Mouse (Mus musculus): ENCODE measurements around the gene Mettl24. TPM values are rescaled to one million over a fixed set of nuclear protein-coding genes. Genes with fewer than 3 reads are reported as not detected.
"Not testable (repeated sequence)": the region's sequence is repeated elsewhere in the genome, so short reads cannot be mapped to it uniquely, and the experiment has no call there.

Mettl24 gene
- polyA plus RNA-seq, 2 experiments, result 1.4 to 2.5 TPM

GRCm38 (mm10) chr10:40750293-40751047, 67.4 kb downstream of the Mettl24 start:
- H3K9ac ChIP-seq (ENCODE audit: low read depth, low read length, severe bottlenecking), result peak overlapping the region; percentile 25; the same call in 1 of the 2 replicates
- WGBS, result 16% methylated on average over 10 of the region's 10 CpGs
- TF ChIP-seq POLR2A (IDR thresholded peaks at IDR 0.05; ENCODE audit: borderline replicate concordance, extremely low read depth, insufficient read depth, insufficient read length), result no peak
- no peak for DNase-seq (ENCODE audit: low spot score)
- peaks cover 13% of the 10 kb centered on the region for H3K4me1 ChIP-seq (ENCODE audit: control insufficient read depth, insufficient read depth, low read length)
- ATAC-seq (ENCODE audit: low FRiP score, low read depth), result no peak
- H3K27ac ChIP-seq (replicated peaks; ENCODE audit: low read depth, low read length), result no peak overlapping the region
- no peaks in the 10 kb centered on the region for H3K36me3 ChIP-seq (ENCODE audit: control insufficient read depth, insufficient read depth, low read length)
- peak overlapping the region; percentile 32 for H3K4me2 ChIP-seq (replicated peaks; ENCODE audit: low read depth, low read length, severe bottlenecking)
- H3K9me3 ChIP-seq (ENCODE audit: control insufficient read depth, low read length), result no peaks in the 10 kb centered on the region
- no peaks in the 10 kb centered on the region for H3K27me3 ChIP-seq (ENCODE audit: control insufficient read depth, insufficient read depth, low read length)
- no peak overlapping the region for H3K4me3 ChIP-seq (replicated peaks; ENCODE audit: low read length)

DNA sequence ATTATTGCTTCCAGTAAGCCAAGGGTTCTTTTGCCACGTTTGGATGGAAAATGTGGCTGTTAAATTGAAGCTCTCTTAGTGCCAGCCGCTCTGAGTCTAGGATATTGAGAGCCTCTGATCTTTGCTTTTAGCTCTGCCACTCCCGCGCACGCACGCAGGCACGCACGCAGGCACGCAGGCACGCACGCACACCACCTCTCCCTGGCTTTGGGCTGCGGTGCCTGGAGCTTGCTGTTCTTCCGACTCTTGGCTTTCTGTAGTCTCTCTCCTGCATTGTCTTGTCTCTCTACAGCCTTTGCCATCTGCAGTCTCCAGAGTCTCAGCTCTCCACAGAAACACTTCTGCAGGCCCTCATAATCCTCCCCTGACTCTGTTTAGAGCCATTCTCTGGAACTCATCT, 68.1 kb downstream of the Mettl24 start:
- ATAC-seq (ENCODE audit: low FRiP score, low read depth) (no peak), DNase-seq (ENCODE audit: low spot score) (no peak)
- no peaks in the 10 kb centered on the region for H3K36me3 ChIP-seq (ENCODE audit: control insufficient read depth, insufficient read depth, low read length)
- no peaks in the 10 kb centered on the region for H3K27me3 ChIP-seq (ENCODE audit: control insufficient read depth, insufficient read depth, low read length)
- peaks cover 13% of the 10 kb centered on the region for H3K4me1 ChIP-seq (ENCODE audit: control insufficient read depth, insufficient read depth, low read length)
- H3K27ac ChIP-seq (replicated peaks; ENCODE audit: low read depth, low read length), result no peak overlapping the region
- 0 out of 2 replicates have a peak overlapping the region, but pooled peaks have one; percentile 25 for H3K9ac ChIP-seq (ENCODE audit: low read depth, low read length, severe bottlenecking)
- TF ChIP-seq POLR2A (IDR thresholded peaks at IDR 0.05; ENCODE audit: borderline replicate concordance, extremely low read depth, insufficient read depth, insufficient read length), result no peak
- no peaks in the 10 kb centered on the region for H3K9me3 ChIP-seq (ENCODE audit: control insufficient read depth, low read length)
- 0 out of 2 replicates have a peak overlapping the region, but pooled peaks have one; percentile 4 for H3K4me3 ChIP-seq (replicated peaks; ENCODE audit: low read length)
- H3K4me2 ChIP-seq (replicated peaks; ENCODE audit: low read depth, low read length, severe bottlenecking), result peak overlapping the region; percentile 32; the same call in 1 of the 2 replicates
- WGBS, result 47% methylated on average over 13 of the region's 13 CpGs

DNA sequence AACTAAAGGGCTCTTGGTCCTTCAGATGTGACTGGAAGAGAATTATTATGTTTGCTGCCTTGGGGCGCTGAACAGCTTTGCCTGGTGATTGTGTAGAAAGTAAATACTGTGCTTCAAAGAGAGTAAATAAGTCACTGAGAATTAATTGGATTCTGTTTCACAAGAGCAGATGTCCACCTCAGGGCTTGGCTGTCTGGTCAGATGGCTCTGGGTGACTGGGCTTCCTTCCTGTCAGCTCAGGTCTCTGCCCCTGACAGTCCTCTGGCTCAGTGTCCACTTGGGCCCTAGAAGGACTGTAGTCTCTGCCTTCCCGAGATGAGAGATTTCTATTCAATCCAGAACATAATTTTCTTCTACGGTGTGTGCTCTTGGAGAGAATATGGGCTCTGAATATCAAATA, 70.0 kb downstream of the Mettl24 start:
- Histone ChIP-seq H3K4me1 (ENCODE audit: control insufficient read depth, insufficient read depth, low read length) (peaks cover 13% of the 10 kb centered on the region), H3K4me3 (replicated peaks; ENCODE audit: low read length) (no peak overlapping the region), H3K27ac (replicated peaks; ENCODE audit: low read depth, low read length) (no peak overlapping the region), H3K36me3 (ENCODE audit: control insufficient read depth, insufficient read depth, low read length) (no peaks in the 10 kb centered on the region), H3K9me3 (ENCODE audit: control insufficient read depth, low read length) (no peaks in the 10 kb centered on the region), H3K9ac (ENCODE audit: low read depth, low read length, severe bottlenecking) (no peak overlapping the region), H3K27me3 (ENCODE audit: control insufficient read depth, insufficient read depth, low read length) (no peaks in the 10 kb centered on the region), H3K4me2 (replicated peaks; ENCODE audit: low read depth, low read length, severe bottlenecking) (no peak overlapping the region)
- no peak for DNase-seq (ENCODE audit: low spot score)
- ATAC-seq (ENCODE audit: low FRiP score, low read depth), result no peak
- 51% methylated on average over 3 of the region's 3 CpGs for WGBS
- no peak for TF ChIP-seq POLR2A (IDR thresholded peaks at IDR 0.05; ENCODE audit: borderline replicate concordance, extremely low read depth, insufficient read depth, insufficient read length)

- TF ChIP-seq POLR2A (IDR thresholded peaks at IDR 0.05; ENCODE audit: borderline replicate concordance, extremely low read depth, insufficient read depth, insufficient read length), result no peak
- H3K36me3 ChIP-seq (ENCODE audit: control insufficient read depth, insufficient read depth, low read length), result no peaks in the 10 kb centered on the region
- no peaks in the 10 kb centered on the region for H3K9me3 ChIP-seq (ENCODE audit: control insufficient read depth, low read length)
- no peaks in the 10 kb centered on the region for H3K27me3 ChIP-seq (ENCODE audit: control insufficient read depth, insufficient read depth, low read length)
- no peak overlapping the region for H3K9ac ChIP-seq (ENCODE audit: low read depth, low read length, severe bottlenecking)
- no peak overlapping the region for H3K27ac ChIP-seq (replicated peaks; ENCODE audit: low read depth, low read length)
- no peak overlapping the region for H3K4me2 ChIP-seq (replicated peaks; ENCODE audit: low read depth, low read length, severe bottlenecking)
- H3K4me1 ChIP-seq (ENCODE audit: control insufficient read depth, insufficient read depth, low read length), result peaks cover 10% of the 10 kb centered on the region; the same call in 1 of the 2 replicates
- DNase-seq (ENCODE audit: low spot score) (no peak), ATAC-seq (ENCODE audit: low FRiP score, low read depth) (no peak)
- H3K4me3 ChIP-seq (replicated peaks; ENCODE audit: low read length), result no peak overlapping the region
- 47% methylated on average over 11 of the region's 11 CpGs for WGBS
Observed at GRCm38 (mm10) chr10:40758171-40759010, 75.3 kb downstream of the Mettl24 start.

GRCm38 (mm10) chr10:40759391-40760194, 76.5 kb downstream of the Mettl24 start:
- not testable (repeated sequence) for H3K36me3 ChIP-seq (ENCODE audit: control insufficient read depth, insufficient read depth, low read length); H3K4me3 ChIP-seq (replicated peaks; ENCODE audit: low read length); ATAC-seq (ENCODE audit: low FRiP score, low read depth); DNase-seq (ENCODE audit: low spot score); H3K9me3 ChIP-seq (ENCODE audit: control insufficient read depth, low read length); H3K27ac ChIP-seq (replicated peaks; ENCODE audit: low read depth, low read length); H3K9ac ChIP-seq (ENCODE audit: low read depth, low read length, severe bottlenecking); H3K4me2 ChIP-seq (replicated peaks; ENCODE audit: low read depth, low read length, severe bottlenecking); H3K27me3 ChIP-seq (ENCODE audit: control insufficient read depth, insufficient read depth, low read length)
- H3K4me1 ChIP-seq (ENCODE audit: control insufficient read depth, insufficient read depth, low read length), result peaks cover 13% of the 10 kb centered on the region; the same call in 1 of the 2 replicates
- WGBS, result 95% methylated on average over 20 of the region's 23 CpGs

Measured in limb, embryonic 14.5 days (tissue).